Mouse (Mus musculus): ENCODE measurements at regions not wholly inside any gene's neighbourhood (a gene's known extent, or its start where the extent isn't known, plus 50 kb on each side); places are given as distances from the start of the nearest gene placed in this dataset.

DNA sequence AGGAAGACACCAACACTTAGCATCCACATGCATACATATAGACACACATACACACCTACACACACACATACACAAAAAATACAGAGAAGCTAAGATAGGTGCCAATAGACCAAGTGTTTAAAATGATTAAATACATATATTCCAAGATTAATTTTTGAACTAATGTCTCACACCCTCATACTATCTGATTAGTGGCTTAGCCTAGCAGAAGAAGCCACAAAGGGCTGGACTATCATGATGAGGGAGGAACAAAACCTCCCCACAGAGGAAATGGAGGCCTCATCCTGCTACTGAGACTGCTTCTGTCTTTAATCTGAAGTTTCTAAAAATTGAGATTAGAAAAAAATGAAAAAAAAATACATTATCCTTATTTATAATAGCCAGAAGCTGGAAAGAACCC, 780.6 kb downstream of the Tmem114 start:
- no peak for DNase-seq

DNA sequence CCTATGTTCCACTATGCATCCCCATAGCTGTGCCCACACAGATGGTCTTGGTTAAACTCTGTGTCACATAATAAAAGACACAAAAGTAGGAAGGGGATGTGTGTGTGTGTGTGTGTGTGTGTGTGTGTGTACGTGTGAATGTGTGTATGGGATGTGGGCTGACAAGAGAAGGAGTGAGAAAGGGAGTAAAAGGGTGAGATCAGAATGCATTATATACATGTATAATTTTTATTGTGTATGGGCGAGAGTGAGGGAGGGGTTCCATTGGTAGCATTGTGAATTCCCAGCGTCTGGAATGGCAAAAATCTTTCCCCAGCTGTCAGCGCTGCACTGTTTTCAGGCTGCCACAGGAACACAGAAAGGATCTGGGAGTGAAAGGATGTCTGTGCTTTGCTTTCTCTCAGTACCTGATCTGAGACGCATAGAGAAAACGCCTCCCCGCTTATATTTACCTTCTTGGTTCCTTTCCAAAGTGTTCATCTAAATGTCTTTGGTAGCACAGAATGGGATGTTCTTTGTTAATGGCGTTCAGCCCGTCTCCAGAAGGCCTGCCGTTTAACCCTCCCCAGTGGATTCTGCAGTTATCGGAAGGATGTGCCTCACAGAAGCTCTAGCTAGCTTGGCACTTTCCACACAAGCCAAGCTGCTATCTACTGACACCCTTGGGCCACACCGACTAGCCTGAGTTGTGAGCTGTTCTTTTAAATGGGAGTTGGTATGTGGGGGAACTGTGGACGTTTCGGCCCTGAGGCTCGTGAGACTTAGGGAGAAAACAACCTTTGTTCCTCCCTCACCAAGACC, 785.8 kb downstream of the Tmem114 start:
- DNase-seq = no peak

DNA sequence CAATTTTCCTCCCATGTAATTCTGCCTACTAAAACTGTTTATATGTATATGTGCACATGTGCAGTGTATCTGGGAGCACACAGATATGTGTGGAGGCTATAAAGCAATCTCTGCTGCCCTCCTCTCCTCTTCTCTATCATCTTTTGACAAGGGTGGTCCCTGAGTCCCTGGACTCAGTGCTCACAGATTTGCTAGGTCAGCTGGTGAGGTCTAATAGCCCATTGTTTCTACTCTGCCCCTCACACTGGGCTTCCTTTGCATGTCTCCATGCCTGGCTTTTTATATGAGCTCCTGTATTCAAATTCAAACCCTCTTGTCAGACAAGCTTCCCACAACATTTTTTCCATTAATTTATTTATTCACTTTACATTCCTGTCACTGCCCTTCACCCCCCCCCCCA, 786.9 kb downstream of the Tmem114 start:
- no peak for DNase-seq

DNA sequence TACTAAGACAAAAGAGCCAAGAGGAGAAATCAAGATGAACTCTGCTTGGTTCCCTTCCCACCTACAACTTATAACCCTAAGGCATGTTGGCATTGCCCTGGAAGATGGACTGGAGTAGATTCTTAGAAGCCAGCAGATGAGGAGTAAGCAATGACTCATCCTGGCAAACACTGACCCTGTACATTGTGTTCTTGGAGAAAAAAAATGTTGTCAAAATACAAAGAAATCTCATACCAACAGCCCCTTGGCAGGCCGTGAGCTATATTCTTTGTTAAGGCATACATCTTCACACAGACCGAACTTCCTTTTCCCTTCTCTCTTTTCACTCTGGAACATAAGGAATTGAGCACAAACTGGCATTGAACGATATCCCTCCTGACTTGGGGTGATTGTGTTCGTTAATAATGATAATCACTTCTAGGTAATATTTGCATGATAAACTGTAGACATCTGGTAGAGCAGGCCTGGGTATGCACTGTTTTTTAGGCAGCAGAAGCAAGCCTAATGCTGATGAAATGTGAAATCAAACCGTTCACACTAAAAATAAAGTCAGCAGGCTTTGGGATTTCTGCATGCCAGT, 787.7 kb downstream of the Tmem114 start:
- DNase-seq = no peak

DNA sequence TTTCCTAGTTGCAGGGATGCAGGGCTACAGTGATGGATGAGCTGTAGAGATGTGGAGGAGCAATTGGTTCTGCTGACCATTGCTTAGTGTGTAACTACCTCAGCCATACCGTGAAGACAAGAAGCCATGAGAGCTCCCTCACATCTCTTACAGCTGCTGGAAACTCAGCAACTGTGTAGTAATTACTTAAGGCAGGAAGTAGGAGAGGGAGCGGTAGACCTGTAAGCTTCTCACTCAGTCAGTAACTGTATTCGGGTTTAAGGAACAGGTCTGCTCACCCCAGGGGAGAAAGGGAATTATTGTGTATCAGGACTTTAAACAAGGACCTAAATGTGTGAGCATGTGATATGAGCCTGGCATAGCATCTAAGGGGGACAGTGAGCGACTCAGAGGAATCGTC, 788.6 kb downstream of the Tmem114 start:
- no peak for DNase-seq

DNA sequence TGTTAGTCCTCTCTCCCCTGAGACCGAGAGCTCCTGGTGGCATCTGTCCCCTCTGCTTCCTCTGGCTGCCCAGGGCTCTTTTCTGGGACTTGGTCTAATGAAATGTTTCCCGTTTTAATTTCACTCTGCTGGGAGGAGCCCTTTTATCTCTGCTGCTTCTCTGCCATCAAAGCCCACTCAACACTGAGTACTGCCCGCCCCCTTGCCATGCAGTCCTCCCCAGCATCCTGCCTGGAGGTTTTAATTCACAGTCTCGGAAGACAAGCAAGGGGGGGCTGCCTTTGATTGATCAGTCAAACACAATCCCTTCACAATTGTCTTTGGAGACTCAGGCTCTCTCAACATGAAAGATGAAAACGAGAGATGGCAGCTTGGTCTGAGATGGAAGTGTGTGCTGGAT, 792.5 kb downstream of the Tmem114 start:
- no peak for DNase-seq

DNA sequence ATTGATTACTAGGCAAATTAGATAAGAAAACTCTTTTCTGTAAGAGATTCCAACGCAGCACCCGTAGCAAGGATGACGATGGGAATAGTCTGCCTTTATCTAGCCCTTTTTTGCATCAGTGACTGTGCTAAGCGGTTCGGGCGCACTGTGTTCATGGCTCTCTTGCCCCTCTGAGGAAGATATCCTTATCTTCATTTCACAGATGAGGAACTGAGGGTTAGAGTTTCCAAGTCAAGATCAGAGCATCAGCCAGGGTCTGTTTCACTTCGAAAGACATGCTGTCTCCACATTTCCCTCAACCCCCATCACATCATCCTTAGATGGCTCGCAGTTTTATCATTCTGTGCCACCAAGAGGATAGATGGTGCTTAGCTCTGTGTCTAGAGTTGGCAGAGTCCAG, 796.6 kb downstream of the Tmem114 start:
- DNase-seq = no peak

DNA sequence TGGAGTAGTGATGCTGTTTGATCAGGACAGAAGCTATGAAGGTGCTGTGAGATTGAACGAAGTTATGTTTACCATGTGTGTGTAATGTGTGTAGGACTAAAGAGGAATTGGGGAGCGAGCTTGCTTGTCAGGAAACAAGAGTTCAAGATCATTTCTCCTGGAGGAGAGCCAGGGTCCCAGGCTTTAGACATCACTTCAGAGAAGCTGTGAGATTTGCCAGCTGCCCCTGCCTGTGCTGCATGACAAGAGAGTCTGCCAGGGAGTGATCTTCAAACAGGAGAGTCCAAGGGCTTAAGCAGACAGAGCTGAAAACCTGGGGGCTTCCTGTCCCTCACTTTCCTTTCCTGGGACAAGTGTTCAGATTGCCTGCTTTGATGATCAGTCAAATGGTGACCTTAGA, 818.3 kb downstream of the Tmem114 start:
- DNase-seq = no peak

DNA sequence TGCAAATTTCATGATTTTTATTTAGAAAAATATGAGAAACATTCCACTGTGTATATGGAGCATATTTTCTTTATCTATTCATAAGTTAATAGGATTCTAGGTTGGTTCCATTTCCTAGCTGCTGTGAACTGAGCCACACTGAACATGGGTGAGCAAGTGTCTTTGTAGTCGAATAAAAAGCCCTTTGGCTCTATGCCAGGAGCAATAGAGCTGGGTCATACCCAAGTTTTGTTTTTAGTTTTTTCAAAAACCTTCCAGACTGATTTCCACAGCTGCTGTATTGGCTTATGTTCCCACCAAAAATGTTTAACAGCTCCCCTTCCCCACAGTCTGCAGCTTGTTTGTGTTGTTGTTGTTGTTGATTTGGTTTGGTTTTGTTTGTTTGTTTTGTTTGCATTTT, 822.5 kb downstream of the Tmem114 start:
- no peak for DNase-seq

DNA sequence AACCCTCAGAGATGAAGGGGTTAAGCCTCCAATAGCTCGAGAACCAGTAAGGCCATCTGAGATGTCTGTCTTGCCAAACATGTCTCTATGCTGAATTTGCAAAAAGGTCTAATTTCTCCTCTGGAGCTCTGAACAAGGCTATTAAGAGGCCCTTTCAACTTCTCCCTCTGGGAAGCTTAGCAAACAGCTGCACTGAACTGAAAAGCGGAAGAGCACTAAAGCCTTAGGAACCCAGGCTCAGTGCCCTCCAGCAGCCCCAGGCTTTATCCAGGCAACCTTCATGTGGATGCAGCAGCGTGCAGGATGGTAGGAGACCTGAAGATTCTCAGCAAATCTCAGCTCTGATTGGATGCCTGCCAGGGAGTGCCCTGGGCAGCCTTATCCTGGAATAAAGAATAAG, 850.1 kb downstream of the Tmem114 start:
- DNase-seq = no peak

DNA sequence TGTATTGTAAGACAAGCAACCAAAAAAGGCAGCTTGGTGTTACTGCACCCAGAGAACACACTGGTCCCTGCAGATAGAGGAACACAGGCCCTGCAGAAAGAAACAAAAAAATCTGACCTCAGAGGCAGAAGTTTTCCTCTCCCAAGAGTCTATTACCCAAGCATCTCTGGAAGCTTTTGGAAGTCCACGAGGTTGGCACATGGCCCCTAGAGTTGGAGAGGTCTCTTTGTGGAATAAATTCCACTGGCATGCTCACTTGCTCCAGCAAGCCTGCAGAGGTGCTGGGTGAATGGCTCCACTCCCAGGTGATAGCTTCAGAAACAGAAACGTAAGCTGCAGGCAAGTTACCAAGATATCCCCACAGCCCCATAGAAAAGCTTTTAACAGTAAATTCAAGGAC, 864.1 kb downstream of the Tmem114 start:
- no peak for DNase-seq

DNA sequence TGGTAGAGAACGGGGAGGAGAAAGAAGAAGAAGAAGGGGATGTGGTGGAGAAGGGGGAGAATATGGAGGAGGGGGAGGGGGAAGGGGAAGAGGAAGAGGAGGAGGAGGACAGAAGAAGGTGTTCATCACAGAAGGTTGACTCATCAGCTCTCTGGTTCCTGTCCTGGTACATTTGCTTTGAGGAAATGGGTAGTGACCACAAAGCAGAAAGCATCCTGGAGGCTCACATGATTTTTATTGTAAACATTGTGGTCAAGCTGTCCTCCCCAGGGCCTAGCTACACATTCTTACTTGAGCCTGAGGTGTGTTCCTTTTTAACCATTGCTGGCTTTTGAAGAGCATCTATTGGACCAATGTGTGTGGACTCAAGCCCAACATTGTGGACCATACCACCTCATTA, 865.8 kb downstream of the Tmem114 start:
- no peak for DNase-seq

DNA sequence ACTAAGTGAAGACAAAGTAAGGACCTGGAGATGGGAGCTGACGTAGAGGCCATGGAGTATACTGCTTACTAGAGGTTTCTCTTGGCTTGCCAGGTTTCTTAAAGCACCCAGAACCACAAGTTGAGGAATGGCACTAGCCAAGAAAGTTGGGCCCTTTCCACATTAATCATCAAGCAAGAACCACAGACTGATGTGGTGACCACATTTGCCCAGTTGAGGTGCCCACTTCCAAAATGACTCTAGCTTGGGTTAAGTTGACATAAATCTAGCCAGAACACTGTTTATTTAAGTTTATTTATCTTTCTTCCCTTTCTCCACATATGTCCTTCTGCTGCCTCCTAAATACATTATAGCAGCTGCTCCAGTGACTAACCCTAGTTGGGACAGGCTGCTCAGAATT, 866.3 kb downstream of the Tmem114 start:
- DNase-seq = no peak

DNA sequence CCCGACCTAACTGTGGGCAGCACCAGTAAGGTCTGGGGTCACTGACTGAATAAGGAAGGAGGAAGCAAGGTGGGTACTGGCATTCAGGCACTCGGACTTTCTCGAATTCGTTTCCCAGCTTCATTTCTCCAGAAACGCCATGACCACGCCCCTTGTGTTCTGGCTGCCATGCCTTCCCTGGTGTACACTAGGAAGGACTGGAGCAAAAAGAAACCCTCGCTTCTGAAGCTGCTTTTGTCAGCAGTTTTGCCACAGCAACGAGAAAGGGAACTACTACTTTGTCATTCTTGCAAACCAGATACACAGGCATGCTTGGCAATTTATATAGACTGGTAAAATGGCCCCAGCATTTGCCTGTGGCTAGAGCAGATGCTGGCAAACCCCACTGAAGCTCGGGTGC, 869.0 kb downstream of the Tmem114 start:
- no peak for DNase-seq

DNA sequence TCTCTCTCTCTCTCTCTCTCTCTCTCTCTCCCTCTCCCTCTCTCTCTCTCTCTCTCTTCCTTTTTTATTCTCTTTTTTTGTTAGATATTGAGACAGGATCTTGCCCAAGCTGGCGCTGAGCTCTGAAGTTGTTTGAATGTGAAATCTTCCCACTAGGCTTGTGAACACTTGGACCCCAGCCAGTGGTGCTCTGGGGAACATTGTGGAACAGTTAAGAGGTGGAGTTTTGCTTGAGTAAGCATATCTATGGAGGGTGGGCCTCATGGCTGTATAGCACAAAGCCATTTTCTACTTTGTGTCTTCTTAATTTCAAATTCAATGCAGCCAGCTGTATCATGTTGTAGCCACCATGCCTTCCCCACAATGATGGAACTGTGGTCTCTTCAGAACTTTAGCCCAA, 875.4 kb downstream of the Tmem114 start:
- DNase-seq = no peak

DNA sequence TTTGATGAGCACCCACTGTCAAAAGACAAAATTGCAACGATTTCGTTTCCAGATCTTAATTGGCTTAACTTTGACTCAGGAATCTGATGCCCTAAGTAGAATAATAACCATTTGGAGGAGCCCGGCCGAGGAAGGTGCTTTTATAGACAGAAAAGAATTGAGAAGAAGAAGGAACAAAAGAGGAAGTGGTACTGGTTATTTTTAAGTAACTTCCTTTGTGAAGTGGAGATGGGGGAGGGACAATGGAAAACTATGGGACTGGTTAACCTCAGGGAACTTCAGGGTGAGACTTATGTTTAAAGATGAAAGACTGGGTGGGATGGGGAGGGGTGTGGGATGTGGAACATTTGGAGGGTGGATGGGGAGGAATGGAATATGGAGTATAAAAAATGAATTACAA, 880.9 kb downstream of the Tmem114 start:
- DNase-seq = no peak

DNA sequence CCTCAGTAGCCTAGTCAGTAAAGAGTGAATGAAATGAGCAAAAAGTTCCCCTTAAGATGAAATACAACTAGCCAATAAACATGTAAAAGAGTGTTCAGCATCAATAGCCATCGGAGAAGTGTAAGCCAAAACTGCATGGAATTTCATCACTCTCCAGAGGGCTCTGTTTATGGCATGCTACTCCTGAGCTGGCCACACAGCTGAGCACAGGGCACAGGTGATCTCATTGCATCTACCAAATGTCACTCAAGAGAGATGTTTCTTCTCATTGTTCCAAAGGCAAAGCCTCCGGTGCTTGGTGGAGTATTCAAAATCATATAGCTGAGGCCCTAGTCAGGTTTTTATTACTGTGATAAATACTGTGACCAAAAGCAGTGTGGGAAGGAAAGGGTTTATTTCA, 895.1 kb downstream of the Tmem114 start:
- DNase-seq = no peak

DNA sequence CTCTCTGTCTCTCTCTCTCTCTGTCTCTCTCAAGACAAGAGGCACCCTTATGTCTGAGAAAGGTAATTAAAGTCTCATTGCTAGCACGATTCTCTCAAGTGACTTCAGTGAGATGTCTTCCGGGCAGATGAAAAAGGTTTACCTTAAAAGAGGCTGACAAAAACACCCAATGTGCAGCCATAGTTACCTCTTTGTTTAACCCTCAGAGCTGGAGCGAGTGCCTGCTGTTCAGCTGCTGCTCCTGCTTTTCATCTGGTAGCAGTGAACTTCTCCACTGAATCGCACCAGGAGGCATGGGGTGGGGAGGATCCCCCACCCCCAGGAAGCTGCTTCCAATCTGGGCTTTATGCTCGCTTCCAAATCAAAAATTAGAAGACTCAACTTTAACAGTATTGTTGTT, 896.0 kb downstream of the Tmem114 start:
- DNase-seq = no peak

DNA sequence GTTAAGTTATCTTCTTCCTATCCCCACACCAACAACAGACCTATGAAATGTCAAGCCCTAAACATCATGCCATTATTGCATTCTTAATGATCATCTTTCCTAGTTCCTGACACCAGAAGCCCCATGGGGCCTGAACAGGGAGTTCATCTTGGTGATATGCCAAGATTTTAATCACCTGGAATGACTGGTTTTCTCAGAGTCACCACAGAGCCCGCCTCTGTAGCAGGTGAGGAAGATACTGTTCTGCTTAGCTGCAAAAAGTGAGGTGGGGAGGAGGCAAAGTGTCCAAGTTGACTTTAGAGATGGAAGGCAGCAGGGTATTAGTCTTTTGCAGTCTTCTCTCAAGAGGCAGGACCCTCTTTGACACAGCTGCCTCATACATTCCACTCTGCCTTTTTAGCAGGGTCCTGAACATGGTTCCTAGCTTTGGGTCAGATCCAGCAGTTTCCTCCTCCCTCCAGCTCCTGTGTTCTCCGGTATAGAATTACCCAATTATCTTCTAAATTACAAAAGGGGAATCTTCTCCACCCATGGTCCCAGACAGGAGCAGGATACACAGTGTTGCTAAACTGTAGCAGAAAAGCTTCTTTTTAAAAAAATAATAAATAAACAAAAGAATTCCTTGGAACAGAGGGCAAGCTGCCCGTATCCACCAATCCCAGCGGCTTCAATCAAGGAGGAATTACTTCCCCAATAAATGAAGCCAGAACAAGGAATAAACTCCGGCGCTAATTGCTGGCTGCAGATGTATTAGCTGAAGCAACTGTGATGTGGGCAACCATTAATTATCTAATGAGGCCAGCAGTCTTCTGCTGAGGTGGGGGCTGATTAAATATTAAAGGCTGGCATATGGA, 896.8 kb downstream of the Tmem114 start:
- DNase-seq = no peak

DNA sequence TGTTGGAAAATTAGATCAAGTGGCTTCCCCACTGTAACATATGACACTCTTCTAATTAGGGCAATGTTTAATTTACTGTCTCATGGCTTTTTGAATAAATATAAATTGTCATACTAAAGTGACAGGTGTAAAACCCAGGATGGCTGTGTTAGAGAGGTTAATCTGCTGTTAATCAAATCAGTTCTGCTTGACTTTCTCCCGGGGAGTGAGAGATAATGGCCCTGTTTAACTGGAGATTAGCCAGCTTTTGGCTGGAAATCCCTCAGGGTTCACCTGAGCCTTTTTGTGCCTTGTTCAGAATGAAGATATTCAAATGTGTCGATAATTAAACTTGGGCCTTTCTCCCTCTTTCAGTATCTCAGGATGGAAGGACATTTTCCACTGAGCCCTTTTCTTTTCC, 906.2 kb downstream of the Tmem114 start:
- DNase-seq = no peak
